Mouse (Mus musculus) brain, embryonic 14.5 days (tissue): ENCODE measurements around the gene Nkain1. TPM values are rescaled to one million over a fixed set of nuclear protein-coding genes. Genes with fewer than 3 reads are reported as not detected.

Experiments used
- DNase-seq: peaks from one replicate; pipeline ENCODE4 v3.0.0-alpha.2; 2011; ENCODE audit warnings: low read depth
- CTCF ChIP-seq: fragments of 200-500 bp; IDR thresholded peaks from 2 replicates; pipeline ENCODE4 v1.5.1; 2012; ENCODE audit warnings: inconsistent platforms, mild to moderate bottlenecking, moderate library complexity, borderline replicate concordance; ENCODE audit not compliant: insufficient read depth, insufficient read length; ENCODE audit errors: extremely low read depth
- POLR2A ChIP-seq: fragments of 200-500 bp; IDR thresholded peaks from 2 replicates; pipeline ENCODE4 v1.6.1; 2012; ENCODE audit warnings: mild to moderate bottlenecking, inconsistent platforms, borderline replicate concordance; ENCODE audit not compliant: poor library complexity, insufficient read depth, insufficient read length, severe bottlenecking; ENCODE audit errors: extremely low read depth
- polyA plus RNA-seq: library from polyadenylated mRNA; depleted of rRNA; stranded (reverse); fragments of >200 nt; gene quantifications from 2 replicates; pipeline ENCODE4 v1.2.3, GENCODE M21; 2012

The Nkain1 gene
- polyA plus RNA-seq, 1 experiment = 203 TPM

DNA sequence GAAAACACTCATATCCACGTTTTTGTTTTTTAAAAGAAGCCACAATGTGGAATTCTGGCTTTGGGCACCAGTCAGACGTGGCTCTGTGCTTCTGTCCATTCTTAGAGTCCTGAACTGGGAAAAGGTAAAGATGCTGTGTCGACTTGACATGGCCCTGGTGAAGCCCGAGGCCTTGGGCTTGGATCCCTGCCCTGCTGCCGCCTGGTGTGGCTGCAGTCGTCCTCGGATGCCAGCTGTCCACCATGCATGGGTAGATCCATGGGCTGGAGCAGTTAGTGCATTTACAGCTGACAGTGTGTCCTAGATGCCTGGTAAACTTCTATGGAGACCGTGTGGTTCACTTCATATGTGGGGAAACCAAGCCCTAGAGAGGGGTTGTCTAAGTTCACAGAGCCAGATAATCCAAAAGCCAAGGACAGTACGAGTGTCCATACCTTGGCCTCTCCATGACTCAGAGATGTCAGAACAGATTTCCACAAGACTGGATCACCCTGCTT is 10.7 kb downstream of the Nkain1 start:
- no peak for DNase-seq
- TF ChIP-seq CTCF (no peak), POLR2A (no peak)

GRCm38 (mm10) chr4:130560576-130561310 is 13.2 kb downstream of the Nkain1 start:
- TF ChIP-seq POLR2A = no peak
- TF ChIP-seq CTCF = no peak
- peak; percentile 45 for DNase-seq

GRCm38 (mm10) chr4:130559220-130559619 is 14.8 kb downstream of the Nkain1 start:
- DNase-seq = no peak
- TF ChIP-seq CTCF (no peak), POLR2A (no peak)

DNA sequence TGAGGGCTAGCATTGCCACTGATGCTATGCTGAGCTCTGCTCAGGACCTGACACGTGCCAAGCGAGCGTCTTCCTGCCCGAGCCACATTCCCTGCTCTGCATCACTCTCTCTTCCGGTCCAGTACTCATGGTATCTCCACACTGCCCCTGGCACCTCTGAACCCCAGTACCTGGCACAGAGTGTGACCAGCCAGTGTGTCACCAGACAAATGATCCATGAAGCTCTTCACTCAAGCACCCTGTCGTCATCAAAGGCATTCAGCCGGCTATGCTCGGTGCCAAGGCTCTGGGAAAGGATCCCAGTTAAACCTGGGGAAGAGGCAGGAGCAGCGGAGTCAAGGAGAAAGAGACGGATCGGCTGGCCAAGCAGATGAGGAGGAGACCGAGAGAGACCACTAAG is 16.1 kb downstream of the Nkain1 start:
- peak; percentile 63 for DNase-seq
- TF ChIP-seq CTCF = no peak
- TF ChIP-seq POLR2A = no peak

GRCm38 (mm10) chr4:130556992-130557391 is 17.0 kb downstream of the Nkain1 start:
- DNase-seq = no peak
- no peak for TF ChIP-seq CTCF
- TF ChIP-seq POLR2A = no peak

DNA sequence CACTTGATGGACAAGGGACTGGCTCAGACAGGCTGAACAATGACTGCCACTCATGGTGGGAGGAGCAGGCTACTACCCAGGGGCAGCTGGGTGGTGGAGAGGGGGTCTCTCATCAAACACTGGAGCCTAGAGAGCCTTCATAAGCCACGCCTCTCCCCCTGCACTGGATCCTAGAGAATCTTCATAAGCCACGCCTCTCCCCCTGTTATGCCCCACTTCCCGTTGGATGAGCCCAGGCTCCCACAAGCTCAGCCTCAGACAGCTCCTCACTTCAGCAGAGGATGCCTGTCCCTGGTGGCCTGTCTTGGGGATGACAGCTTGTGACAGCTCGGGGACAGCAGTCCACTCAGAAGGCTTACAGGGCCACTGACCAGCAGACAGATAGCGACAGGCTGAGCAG is 17.7 kb downstream of the Nkain1 start:
- DNase-seq = peak; percentile 74
- no peak for TF ChIP-seq POLR2A
- peak; percentile 29; the same call in 1 of the 2 replicates for TF ChIP-seq CTCF

- peak; percentile 67 for DNase-seq
These were observed 20.9 kb downstream of the Nkain1 start for GRCm38 (mm10) chr4:130553121-130553448.

DNA sequence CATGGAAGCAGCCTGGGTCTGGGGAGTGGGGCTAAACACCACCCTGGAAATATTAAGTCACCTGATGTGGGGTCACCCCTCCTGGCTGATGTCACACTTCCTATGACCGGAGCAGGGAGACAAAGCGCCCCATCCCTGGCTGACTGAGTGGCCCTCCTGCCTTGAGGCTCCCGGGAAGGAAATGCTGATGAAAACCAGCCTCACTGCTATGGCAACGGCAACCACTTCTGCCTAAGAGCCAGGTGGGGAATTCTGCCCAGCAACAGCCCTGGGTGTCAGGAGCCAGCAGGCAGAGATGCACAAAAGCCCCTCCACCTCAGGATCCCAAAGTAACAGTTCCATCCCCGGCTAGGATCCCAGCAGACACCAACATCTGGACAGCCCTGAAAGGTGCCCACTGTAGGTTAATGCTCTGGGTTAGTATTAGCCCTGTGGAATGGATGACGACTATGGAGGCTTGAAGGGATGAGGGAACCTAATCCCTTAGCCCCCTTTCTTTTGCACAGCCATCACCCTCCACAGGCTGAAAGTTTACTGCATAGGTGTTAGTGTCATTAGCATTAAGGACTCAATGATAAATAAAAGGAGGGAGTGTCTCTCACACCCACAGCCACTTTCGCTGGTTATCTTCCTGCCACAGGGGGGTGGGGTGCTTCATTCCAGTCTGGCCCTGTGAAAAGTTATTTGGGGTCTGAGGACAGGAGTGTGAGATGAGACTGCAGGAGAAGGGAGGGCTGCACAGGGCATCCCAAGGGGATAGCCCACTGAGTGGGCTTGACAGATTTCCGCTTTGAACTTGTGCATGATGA is 21.5 kb downstream of the Nkain1 start:
- TF ChIP-seq CTCF = no peak
- no peak for TF ChIP-seq POLR2A
- peak; percentile 88 for DNase-seq

More at GRCm38 (mm10) chr4:130553121-130553448, 20.9 kb downstream of the Nkain1 start:
- TF ChIP-seq POLR2A = no peak
- TF ChIP-seq CTCF = no peak

DNA sequence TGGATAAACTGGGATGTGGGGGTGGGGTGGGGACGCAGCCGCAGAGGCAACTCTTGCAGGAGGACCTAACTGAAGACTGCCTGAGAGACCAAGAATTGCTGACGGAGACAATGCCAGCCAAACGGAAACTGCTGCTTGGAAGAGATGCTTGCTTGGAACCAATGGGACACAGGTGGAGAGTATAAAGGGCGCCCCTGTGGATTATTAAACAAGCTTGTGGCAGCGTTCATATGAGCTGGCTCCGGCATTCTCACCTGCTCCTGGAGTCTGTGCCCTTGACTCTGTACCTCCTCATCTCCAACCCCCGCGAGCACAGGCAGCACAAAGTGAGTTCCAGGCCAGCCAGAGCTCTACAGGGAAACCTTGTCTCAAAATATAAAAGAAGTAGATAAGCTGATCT is 23.5 kb downstream of the Nkain1 start:
- TF ChIP-seq CTCF = no peak
- TF ChIP-seq POLR2A = no peak
- DNase-seq = no peak

DNA sequence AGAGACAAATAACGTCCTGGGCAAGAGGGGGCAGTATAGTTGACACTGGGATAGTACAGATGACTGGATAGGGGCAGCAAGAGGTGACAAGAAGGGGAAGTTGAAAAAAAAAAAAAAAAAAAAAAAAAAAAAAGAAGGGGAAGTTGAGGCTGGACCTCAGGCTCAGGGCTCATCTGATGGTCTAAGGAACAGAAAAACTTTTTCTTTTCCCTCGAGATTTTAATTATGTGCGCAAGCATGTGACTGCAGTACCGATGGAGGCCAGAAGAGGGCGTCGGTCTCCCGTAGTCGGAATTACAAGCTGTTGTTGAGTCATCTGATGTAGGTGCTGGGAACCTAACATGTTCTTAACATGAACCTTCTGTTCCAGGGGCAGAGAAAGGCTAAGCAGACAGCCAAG is 24.8 kb downstream of the Nkain1 start:
- TF ChIP-seq CTCF (peak; percentile 69; the same call in 1 of the 2 replicates), POLR2A (no peak)
- no peak for DNase-seq

- peak; percentile 88 for DNase-seq
These were observed 27.0 kb downstream of the Nkain1 start for GRCm38 (mm10) chr4:130546798-130547562.

DNA sequence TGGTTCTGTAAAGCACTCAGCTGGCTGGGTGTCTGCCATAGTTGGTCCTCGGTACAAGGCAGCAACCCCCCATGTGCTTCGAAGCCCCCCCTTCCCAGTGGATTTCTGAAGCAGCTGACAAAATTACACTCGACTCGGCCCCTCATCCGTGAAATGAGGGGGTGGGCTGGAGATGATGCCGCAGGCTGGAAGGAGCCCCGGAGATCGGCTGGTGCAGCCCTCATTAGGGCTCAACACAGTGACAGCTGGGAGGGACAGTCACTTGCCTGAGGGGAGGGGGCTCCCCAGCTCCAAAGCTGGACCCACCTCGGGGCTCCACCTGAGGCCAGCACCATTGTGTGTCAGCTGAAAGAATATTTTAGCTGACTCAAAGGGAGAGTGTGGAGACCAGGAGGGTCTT is 29.6 kb downstream of the Nkain1 start:
- peak; percentile 87 for DNase-seq
- TF ChIP-seq POLR2A = no peak
- TF ChIP-seq CTCF = no peak

More at GRCm38 (mm10) chr4:130546798-130547562, 27.0 kb downstream of the Nkain1 start:
- no peak for TF ChIP-seq POLR2A
- TF ChIP-seq CTCF = no peak

- no peak for DNase-seq
- TF ChIP-seq POLR2A = no peak
- TF ChIP-seq CTCF = no peak
These were observed 30.9 kb downstream of the Nkain1 start for GRCm38 (mm10) chr4:130543121-130543520.
